Mouse (Mus musculus): ENCODE results near the gene Kcnip1.

GRCm38 (mm10) chr11:33766976-33767938 lies 225.7 kb downstream of the Kcnip1 start:
- no peak for TF ChIP-seq CTCF (IDR thresholded peaks at IDR 0.05; ENCODE audit: low read depth)
- TF ChIP-seq EP300 (IDR thresholded peaks at IDR 0.05; ENCODE audit: low read depth): no peak
